Mouse (Mus musculus) left cerebral cortex, adult 2 months (tissue): ENCODE data around the gene Gch1. TPM values are rescaled to one million over a fixed set of nuclear protein-coding genes. Genes with fewer than 3 reads are reported as not detected.

Experiments used
- DNase-seq, 2 experiments: peaks; one replicate each; pipeline ENCODE4 v3.0.0; 2021 to 2022; ENCODE audit warnings: low spot score in 2 of 2, mixed read lengths in 1 of 2; ENCODE audit errors: extremely low spot score in 1 of 2
- H3K27ac ChIP-seq: fragments of 200-600 bp; 2 replicates; pipeline ENCODE4 v1.8.1; 2022
- H3K4me3 ChIP-seq: fragments of 200-600 bp; 2 replicates; pipeline ENCODE4 v1.8.1; 2022
- CTCF ChIP-seq: fragments of 200-600 bp; IDR thresholded peaks from 2 replicates; pipeline ENCODE4 v1.8.1; 2022; ENCODE audit warnings: antibody characterized with exemption, mild to moderate bottlenecking, moderate library complexity
- intact Hi-C: fragments of 180-260 bp; cut with DNase I; formaldehyde crosslinking; loops from one replicate; pipeline ENCODE4 v1.15.1; 2025
- total RNA-seq, 2 experiments: library from RNA; stranded (reverse); gene quantifications; 2 replicates each; pipeline ENCODE4 v1.2.3; 2021

Gch1 gene
- total RNA-seq, 2 experiments from 2014 or later, result 1.2 to 1.9 TPM

- TF ChIP-seq CTCF, result no peak
- DNase-seq, result no peak
- intact Hi-C loops, result no loop called here
- Histone ChIP-seq H3K4me3 (no peak overlapping the region), H3K27ac (no peak overlapping the region)
Observed at GRCm38 (mm10) chr14:47104246-47105173, 84.7 kb downstream of the Gch1 start.

Other genes starting within 250 kb of the Gch1 start
- gene Wdhd1, start 87.4 kb upstream of the Gch1 start, total RNA-seq, result 1 to 10 TPM; 4.9 to 6.8 TPM
- gene Socs4, start 87.5 kb upstream of the Gch1 start, total RNA-seq, result 10 to 100 TPM; 11.7 to 14.6 TPM
- gene Mapk1ip1l, start 108.9 kb upstream of the Gch1 start, total RNA-seq, result 10 to 100 TPM; 46.7 to 51.9 TPM
- gene Lgals3, start 178.3 kb upstream of the Gch1 start, total RNA-seq, result under 1 TPM; 0.32 to 0.33 TPM
- under 1 TPM; 0.43 to 0.47 TPM for gene Dlgap5, start 229.0 kb upstream of the Gch1 start, total RNA-seq